Mouse (Mus musculus): ENCODE data around the gene Slc38a9. TPM values are rescaled to one million over a fixed set of nuclear protein-coding genes. Genes with fewer than 3 reads are reported as not detected.

Slc38a9 gene
- total and polyA plus RNA-seq, 3 experiments: 10.8 to 14.1 TPM; not detected in 1

GRCm38 (mm10) chr13:112757395-112757794, 96.8 kb downstream of the Slc38a9 start:
- Histone ChIP-seq H3K79me2 (ENCODE audit: control insufficient read depth, insufficient read depth, low read length, poor library complexity) (no peaks in the 10 kb centered on the region), H3K27ac (ENCODE audit: control insufficient read depth, low read depth, low read length) (no peak overlapping the region), H3K4me3 (ENCODE audit: control insufficient read depth in 1 of 2, insufficient read depth in 1 of 2, low read depth in 2 of 2, low read length in 2 of 2) (no peak overlapping the region), H3K9me3 (replicated peaks; ENCODE audit: insufficient read depth, low read length) (no peaks in the 10 kb centered on the region), H3K27me3 (ENCODE audit: control insufficient read depth in 1 of 2, insufficient read depth in 2 of 2, low read length in 2 of 2) (no peaks in the 10 kb centered on the region), H3K36me3 (ENCODE audit: control insufficient read depth in 1 of 2, insufficient read depth in 2 of 2, low read length in 2 of 2) (peaks cover 0 to 22% of the 10 kb centered on the region in 2 experiments; a peak in 2 of 4 replicates), H3K4me1 (ENCODE audit: control insufficient read depth in 1 of 2, insufficient read depth in 2 of 2, low read length in 2 of 2) (peaks cover 7 to 21% of the 10 kb centered on the region in 2 experiments), H3K9ac (ENCODE audit: control insufficient read depth, low read depth, low read length, poor library complexity, severe bottlenecking) (no peak overlapping the region)
- TF ChIP-seq SIN3A (IDR thresholded peaks at IDR 0.05; ENCODE audit: low read length) (no peak), NELFE (IDR thresholded peaks at IDR 0.05; ENCODE audit: low read depth, low read length) (no peak), JUND (IDR thresholded peaks at IDR 0.05; ENCODE audit: low read depth, low read length) (no peak), USF2 (IDR thresholded peaks at IDR 0.05; ENCODE audit: borderline replicate concordance in 1 of 2, insufficient read depth in 1 of 2, low read depth in 1 of 2, low read length in 2 of 2) (no peak), ZC3H11A (IDR thresholded peaks at IDR 0.05; ENCODE audit: low read depth, low read length) (no peak), MYC (IDR thresholded peaks at IDR 0.05; ENCODE audit: low read depth, low read length) (no peak), CHD1 (IDR thresholded peaks at IDR 0.05; ENCODE audit: low read depth, low read length) (no peak), CTCF (IDR thresholded peaks at IDR 0.05 in 2 of 3, conservative IDR thresholded peaks at IDR 0.05 in 1 of 3; ENCODE audit: control insufficient read depth in 1 of 3, insufficient read depth in 1 of 3, low read depth in 2 of 3, low read length in 3 of 3, poor library complexity in 1 of 3, severe bottlenecking in 1 of 3) (no peak), POLR2AphosphoS5 (IDR thresholded peaks at IDR 0.05; ENCODE audit: borderline replicate concordance, low read depth, low read length) (no peak), ETS1 (IDR thresholded peaks at IDR 0.05; ENCODE audit: low read depth, low read length) (no peak), TAL1 (IDR thresholded peaks at IDR 0.05; ENCODE audit: low read length) (no peak), ZKSCAN1 (IDR thresholded peaks at IDR 0.05; ENCODE audit: low read depth, low read length) (no peak), USF1 (IDR thresholded peaks at IDR 0.05; ENCODE audit: low read depth, low read length) (no peak), ELF1 (IDR thresholded peaks at IDR 0.05; ENCODE audit: low read depth, low read length) (no peak), RCOR1 (IDR thresholded peaks at IDR 0.05; ENCODE audit: low read depth, low read length) (no peak)
- DNase-seq (ENCODE audit: low read depth, low spot score): no peak

GRCm38 (mm10) chr13:112758546-112759090, 98.1 kb downstream of the Slc38a9 start:
- Histone ChIP-seq H3K9me3 (replicated peaks; ENCODE audit: insufficient read depth, low read length) (no peaks in the 10 kb centered on the region), H3K9ac (ENCODE audit: control insufficient read depth, low read depth, low read length, poor library complexity, severe bottlenecking) (no peak overlapping the region), H3K27me3 (ENCODE audit: control insufficient read depth in 1 of 2, insufficient read depth in 2 of 2, low read length in 2 of 2) (no peaks in the 10 kb centered on the region), H3K79me2 (ENCODE audit: control insufficient read depth, insufficient read depth, low read length, poor library complexity) (no peaks in the 10 kb centered on the region), H3K27ac (ENCODE audit: control insufficient read depth, low read depth, low read length) (no peak overlapping the region), H3K4me3 (ENCODE audit: control insufficient read depth in 1 of 2, insufficient read depth in 1 of 2, low read depth in 2 of 2, low read length in 2 of 2) (no peak overlapping the region), H3K4me1 (ENCODE audit: control insufficient read depth in 1 of 2, insufficient read depth in 2 of 2, low read length in 2 of 2) (peaks cover 11 to 32% of the 10 kb centered on the region in 2 experiments), H3K36me3 (ENCODE audit: control insufficient read depth in 1 of 2, insufficient read depth in 2 of 2, low read length in 2 of 2) (peaks cover 0 to 31% of the 10 kb centered on the region in 2 experiments; a peak in 2 of 4 replicates)
- DNase-seq (ENCODE audit: low read depth, low spot score): no peak
- TF ChIP-seq MYC (IDR thresholded peaks at IDR 0.05; ENCODE audit: low read depth, low read length) (no peak), CHD2 (IDR thresholded peaks at IDR 0.05; ENCODE audit: low read length) (no peak), TBP (IDR thresholded peaks at IDR 0.05; ENCODE audit: low read depth, low read length) (no peak), ZNF384 (IDR thresholded peaks at IDR 0.05; ENCODE audit: low read depth, low read length) (no peak), GATA1 (IDR thresholded peaks at IDR 0.05; ENCODE audit: low read depth, low read length) (no peak), KAT2A (conservative IDR thresholded peaks at IDR 0.05; ENCODE audit: low read depth, low read length) (no peak), SIN3A (IDR thresholded peaks at IDR 0.05; ENCODE audit: low read length) (no peak), MYB (IDR thresholded peaks at IDR 0.05; ENCODE audit: low read depth, low read length) (no peak), ETS1 (IDR thresholded peaks at IDR 0.05; ENCODE audit: low read depth, low read length) (no peak), MAX (IDR thresholded peaks at IDR 0.05; ENCODE audit: low read length) (no peak), SMC3 (IDR thresholded peaks at IDR 0.05; ENCODE audit: low read depth, low read length) (no peak), USF2 (IDR thresholded peaks at IDR 0.05; ENCODE audit: borderline replicate concordance in 1 of 2, insufficient read depth in 1 of 2, low read depth in 1 of 2, low read length in 2 of 2) (no peak), GABPA (IDR thresholded peaks at IDR 0.05; ENCODE audit: low read depth, low read length) (no peak), MEF2A (IDR thresholded peaks at IDR 0.05; ENCODE audit: extremely low read depth, insufficient replicate concordance, low read depth, low read length, poor library complexity, severe bottlenecking) (no peak), POLR2AphosphoS5 (IDR thresholded peaks at IDR 0.05; ENCODE audit: borderline replicate concordance, low read depth, low read length) (no peak), MAZ (IDR thresholded peaks at IDR 0.05; ENCODE audit: low read depth, low read length) (no peak), MAFK (IDR thresholded peaks at IDR 0.05; ENCODE audit: borderline replicate concordance, low read depth, low read length) (no peak), HCFC1 (IDR thresholded peaks at IDR 0.05; ENCODE audit: low read depth, low read length) (no peak)

Data from MEL (cell line).